Mouse (Mus musculus) cerebellum, postnatal 10 days (tissue): ENCODE results near the gene Kcnq1.

Experiments used
- DNase-seq, 2 experiments: peaks; one replicate each; pipeline ENCODE4 v3.0.0; 2021; ENCODE audit warnings: mixed read lengths in 2 of 2

The Kcnq1 gene

GRCm38 (mm10) chr7:143284866-143285265, 178.7 kb downstream of the Kcnq1 start:
- DNase-seq, result no peak

GRCm38 (mm10) chr7:143285440-143285839, 179.3 kb downstream of the Kcnq1 start:
- no peak for DNase-seq

GRCm38 (mm10) chr7:143286532-143287290, 180.5 kb downstream of the Kcnq1 start:
- no peak for DNase-seq

- DNase-seq, result no peak
These were observed 182.0 kb downstream of the Kcnq1 start for GRCm38 (mm10) chr7:143288135-143288534.

- no peak for DNase-seq
These were observed 183.1 kb downstream of the Kcnq1 start for GRCm38 (mm10) chr7:143289082-143289849.

GRCm38 (mm10) chr7:143294690-143295355, 188.7 kb downstream of the Kcnq1 start:
- DNase-seq, result peak; percentile 17 to 33

GRCm38 (mm10) chr7:143295356-143296000, 189.3 kb downstream of the Kcnq1 start:
- DNase-seq, result peak; percentile 57 to 60

GRCm38 (mm10) chr7:143296001-143296379, 189.8 kb downstream of the Kcnq1 start:
- DNase-seq, result peak in 1 of 2 experiments; percentile 33

GRCm38 (mm10) chr7:143296384-143296801, 190.2 kb downstream of the Kcnq1 start:
- peak; percentile 87 to 91 for DNase-seq

GRCm38 (mm10) chr7:143300037-143300436, 193.9 kb downstream of the Kcnq1 start:
- DNase-seq, result no peak

GRCm38 (mm10) chr7:143300681-143301080, 194.5 kb downstream of the Kcnq1 start:
- no peak for DNase-seq

- DNase-seq, result peak; percentile 85 to 92
These were observed 196.0 kb downstream of the Kcnq1 start for GRCm38 (mm10) chr7:143302156-143302555.

- no peak for DNase-seq
These were observed 196.6 kb downstream of the Kcnq1 start for GRCm38 (mm10) chr7:143302593-143303238.

GRCm38 (mm10) chr7:143303557-143303956, 197.4 kb downstream of the Kcnq1 start:
- DNase-seq, result no peak

- DNase-seq, result no peak
These were observed 199.6 kb downstream of the Kcnq1 start for GRCm38 (mm10) chr7:143305808-143306207.

GRCm38 (mm10) chr7:143308001-143308400, 201.8 kb downstream of the Kcnq1 start:
- DNase-seq, result no peak

GRCm38 (mm10) chr7:143310311-143310710, 204.1 kb downstream of the Kcnq1 start:
- DNase-seq, result peak; percentile 49 to 69

- no peak for DNase-seq
These were observed 204.7 kb downstream of the Kcnq1 start for GRCm38 (mm10) chr7:143310847-143311246.

GRCm38 (mm10) chr7:143311471-143311870, 205.3 kb downstream of the Kcnq1 start:
- peak; percentile 43 to 47 for DNase-seq

- peak; percentile 48 to 60 for DNase-seq
These were observed 207.6 kb downstream of the Kcnq1 start for GRCm38 (mm10) chr7:143313572-143314319.

GRCm38 (mm10) chr7:143318512-143318911, 212.3 kb downstream of the Kcnq1 start:
- DNase-seq, result no peak

GRCm38 (mm10) chr7:143320367-143320766, 214.2 kb downstream of the Kcnq1 start:
- DNase-seq, result no peak
